Mouse (Mus musculus): ENCODE data around the gene Akr1c13.
A peak's percentile ranks its signal among the peaks of the same experiment; 100 is the strongest.

Gene Akr1c13

GRCm38 (mm10) chr13:4244861-4245559, 54.1 kb downstream of the Akr1c13 start:
- DNase-seq (ENCODE audit: low read depth, low spot score), result peak; percentile 10

GRCm38 (mm10) chr13:4249347-4249746, 58.4 kb downstream of the Akr1c13 start:
- no peak for DNase-seq (ENCODE audit: low read depth, low spot score)
